Mouse (Mus musculus) hindbrain, embryonic 13.5 days (tissue): ENCODE results near the gene Gabpb2. TPM values are rescaled to one million over a fixed set of nuclear protein-coding genes. Genes with fewer than 3 reads are reported as not detected.

Source experiments
- ATAC-seq: fragments of 200-750 bp; cut with Nextera tagmentation; 2 replicates; pipeline ENCODE4 v1.8.0; 2017; ENCODE audit warnings: moderate TSS enrichment; ENCODE audit not compliant: low FRiP score
- H3K27ac ChIP-seq: fragments of 300-500 bp; sonication (generic); 2 replicates; pipeline ENCODE4 v1.5.1; 2015; ENCODE audit warnings: inconsistent platforms, mild to moderate bottlenecking, moderate library complexity
- H3K27me3 ChIP-seq: fragments of 300-500 bp; sonication (generic); 2 replicates; pipeline ENCODE4 v1.6.1; 2015; ENCODE audit warnings: mild to moderate bottlenecking, inconsistent platforms
- H3K36me3 ChIP-seq: fragments of 300-500 bp; sonication (generic); 2 replicates; pipeline ENCODE4 v1.6.1; 2015; ENCODE audit warnings: mild to moderate bottlenecking, inconsistent platforms
- H3K4me1 ChIP-seq: fragments of 300-500 bp; sonication (generic); replicated peaks from 2 replicates; pipeline ENCODE4 v1.6.1; 2015; ENCODE audit warnings: inconsistent platforms
- H3K4me2 ChIP-seq: fragments of 300-500 bp; sonication (generic); 2 replicates; pipeline ENCODE4 v1.6.1; 2015; ENCODE audit warnings: inconsistent platforms, mild to moderate bottlenecking, moderate library complexity
- H3K4me3 ChIP-seq: fragments of 300-500 bp; sonication (generic); 2 replicates; pipeline ENCODE4 v1.5.1; 2015; ENCODE audit warnings: mild to moderate bottlenecking, inconsistent platforms
- H3K9ac ChIP-seq: fragments of 300-500 bp; sonication (generic); 2 replicates; pipeline ENCODE4 v1.6.1; 2015; ENCODE audit warnings: mild to moderate bottlenecking, inconsistent platforms
- H3K9me3 ChIP-seq: fragments of 300-500 bp; sonication (generic); 2 replicates; pipeline ENCODE4 v1.6.1; 2016; ENCODE audit warnings: inconsistent platforms
- WGBS: fragments of 180-500 bp; shearing (Covaris S2); methylation state at CpG from one replicate; pipeline ENCODE4 v1.1.7; 2015; 5-methylcytosine and 5-hydroxymethylcytosine counted together
- polyA plus RNA-seq: library from polyadenylated mRNA; unstranded; fragments of >200 nt; fragmentation: Nextera tagmentation; extraction: Ambion mirVana; gene quantifications from 2 replicates; pipeline ENCODE4 v1.2.1, GENCODE M21; 2015

Gabpb2 gene
- polyA plus RNA-seq, 1 experiment from 2014 or later = 4.5 TPM

- peaks cover 16% of the 10 kb centered on the region for H3K4me1 ChIP-seq
- H3K27me3 ChIP-seq = peaks cover 7% of the 10 kb centered on the region
- ATAC-seq = no peak
- no peak overlapping the region for H3K9ac ChIP-seq
- H3K36me3 ChIP-seq = peaks cover 16% of the 10 kb centered on the region
- H3K9me3 ChIP-seq = no peaks in the 10 kb centered on the region
- no peak overlapping the region for H3K4me2 ChIP-seq
- no peak overlapping the region for H3K27ac ChIP-seq
- 81% methylated on average over 6 of the region's 6 CpGs for WGBS
- H3K4me3 ChIP-seq = no peak overlapping the region
Measured at GRCm38 (mm10) chr3:95177583-95177982, 40.1 kb downstream of the Gabpb2 start.

GRCm38 (mm10) chr3:95176500-95176899 lies 41.2 kb downstream of the Gabpb2 start:
- Histone ChIP-seq H3K9ac (no peak overlapping the region), H3K9me3 (no peaks in the 10 kb centered on the region), H3K27ac (no peak overlapping the region), H3K27me3 (peaks cover 18% of the 10 kb centered on the region), H3K4me2 (no peak overlapping the region), H3K4me1 (peaks cover 21% of the 10 kb centered on the region), H3K4me3 (no peak overlapping the region), H3K36me3 (peaks cover 27% of the 10 kb centered on the region)
- 66% methylated on average over 3 of the region's 3 CpGs for WGBS
- no peak for ATAC-seq

- Histone ChIP-seq H3K27ac (0 out of 2 replicates have a peak overlapping the region, but pooled peaks have one; percentile 26), H3K9me3 (no peaks in the 10 kb centered on the region), H3K4me3 (no peak overlapping the region), H3K9ac (no peak overlapping the region), H3K36me3 (peaks cover 48% of the 10 kb centered on the region), H3K27me3 (peaks cover 42% of the 10 kb centered on the region), H3K4me1 (peaks cover 21% of the 10 kb centered on the region), H3K4me2 (peak overlapping the region; percentile 43; the same call in 1 of the 2 replicates)
- peak; percentile 33; the same call in 1 of the 2 replicates for ATAC-seq
- 5% methylated on average over 16 of the region's 16 CpGs for WGBS
Measured at GRCm38 (mm10) chr3:95174011-95174592, 43.6 kb downstream of the Gabpb2 start.

GRCm38 (mm10) chr3:95173256-95173949 lies 44.3 kb downstream of the Gabpb2 start:
- H3K27me3 ChIP-seq = peaks cover 49% of the 10 kb centered on the region
- peak overlapping the region; percentile 43 for H3K4me2 ChIP-seq
- peaks cover 21% of the 10 kb centered on the region for H3K4me1 ChIP-seq
- 0 out of 2 replicates have a peak, but pooled peaks have one; percentile 9 for ATAC-seq
- H3K4me3 ChIP-seq = peak overlapping the region; percentile 15
- H3K27ac ChIP-seq = no peak overlapping the region
- H3K36me3 ChIP-seq = peaks cover 55% of the 10 kb centered on the region
- WGBS = 6% methylated on average over 54 of the region's 58 CpGs
- H3K9ac ChIP-seq = peak overlapping the region; percentile 66
- no peaks in the 10 kb centered on the region for H3K9me3 ChIP-seq

- peaks cover 56% of the 10 kb centered on the region for H3K27me3 ChIP-seq
- peak overlapping the region; percentile 43; the same call in 1 of the 2 replicates for H3K4me2 ChIP-seq
- 19% methylated on average over 56 of the region's 84 CpGs for WGBS
- peaks cover 21% of the 10 kb centered on the region for H3K4me1 ChIP-seq
- H3K36me3 ChIP-seq = peaks cover 63% of the 10 kb centered on the region
- no peak overlapping the region for H3K27ac ChIP-seq
- H3K4me3 ChIP-seq = no peak overlapping the region; the same call in 1 of the 2 replicates
- no peaks in the 10 kb centered on the region for H3K9me3 ChIP-seq
- ATAC-seq = no peak
- peak overlapping the region; percentile 66 for H3K9ac ChIP-seq
Measured at GRCm38 (mm10) chr3:95172526-95173255, 45.0 kb downstream of the Gabpb2 start.

GRCm38 (mm10) chr3:95171105-95171504 lies 46.6 kb downstream of the Gabpb2 start:
- H3K27me3 ChIP-seq = peaks cover 67% of the 10 kb centered on the region
- peaks cover 78% of the 10 kb centered on the region for H3K36me3 ChIP-seq
- no peak overlapping the region for H3K4me2 ChIP-seq
- no peak for ATAC-seq
- H3K9me3 ChIP-seq = no peaks in the 10 kb centered on the region
- H3K27ac ChIP-seq = no peak overlapping the region
- whole genome bisulfite sequencing = 82% methylated on average over 6 of the region's 6 CpGs
- H3K4me1 ChIP-seq = peaks cover 21% of the 10 kb centered on the region
- no peak overlapping the region; the same call in 1 of the 2 replicates for H3K9ac ChIP-seq
- no peak overlapping the region for H3K4me3 ChIP-seq

- Histone ChIP-seq H3K9me3 (no peaks in the 10 kb centered on the region), H3K9ac (no peak overlapping the region), H3K4me1 (peaks cover 24% of the 10 kb centered on the region), H3K4me2 (no peak overlapping the region), H3K4me3 (no peak overlapping the region), H3K27ac (no peak overlapping the region), H3K27me3 (peaks cover 67% of the 10 kb centered on the region), H3K36me3 (peaks cover 87% of the 10 kb centered on the region)
- WGBS = 92% methylated on average over 10 of the region's 10 CpGs
- no peak for ATAC-seq
Measured at GRCm38 (mm10) chr3:95169996-95170395, 47.7 kb downstream of the Gabpb2 start.

GRCm38 (mm10) chr3:95164840-95165239 lies 52.9 kb downstream of the Gabpb2 start:
- no peaks in the 10 kb centered on the region for H3K9me3 ChIP-seq
- no peak overlapping the region for H3K27ac ChIP-seq
- no peak overlapping the region; the same call in 1 of the 2 replicates for H3K4me2 ChIP-seq
- H3K4me1 ChIP-seq = peaks cover 38% of the 10 kb centered on the region
- 90% methylated on average over 5 of the region's 5 CpGs for WGBS
- H3K9ac ChIP-seq = peak overlapping the region; percentile 96; the same call in 1 of the 2 replicates
- no peak overlapping the region for H3K4me3 ChIP-seq
- peaks cover 33% of the 10 kb centered on the region for H3K27me3 ChIP-seq
- ATAC-seq = no peak
- H3K36me3 ChIP-seq = peaks cover 60% of the 10 kb centered on the region

- Histone ChIP-seq H3K36me3 (peaks cover 53% of the 10 kb centered on the region), H3K4me2 (peak overlapping the region; percentile 87)
- ATAC-seq = no peak
Measured at GRCm38 (mm10) chr3:95164256-95164550, 53.5 kb downstream of the Gabpb2 start.

GRCm38 (mm10) chr3:95163419-95164255 lies 54.1 kb downstream of the Gabpb2 start:
- peak overlapping the region; percentile 96 for H3K9ac ChIP-seq

More at GRCm38 (mm10) chr3:95164256-95164550, 53.5 kb downstream of the Gabpb2 start:
- peak overlapping the region; percentile 96; the same call in 1 of the 2 replicates for H3K9ac ChIP-seq
- peak overlapping the region; percentile 91; the same call in 1 of the 2 replicates for H3K4me3 ChIP-seq
- no peak overlapping the region for H3K27ac ChIP-seq
- no peaks in the 10 kb centered on the region for H3K9me3 ChIP-seq
- WGBS = 60% methylated on average over 5 of the region's 5 CpGs
- H3K4me1 ChIP-seq = peaks cover 45% of the 10 kb centered on the region
- peaks cover 26% of the 10 kb centered on the region for H3K27me3 ChIP-seq

GRCm38 (mm10) chr3:95162345-95162628 lies 55.4 kb downstream of the Gabpb2 start:
- 14% methylated on average over 2 of the region's 2 CpGs for WGBS
- Histone ChIP-seq H3K27me3 (peaks cover 8% of the 10 kb centered on the region), H3K4me3 (peak overlapping the region; percentile 91), H3K4me1 (peaks cover 46% of the 10 kb centered on the region), H3K9ac (peak overlapping the region; percentile 96), H3K27ac (peak overlapping the region; percentile 93), H3K9me3 (no peaks in the 10 kb centered on the region), H3K4me2 (peak overlapping the region; percentile 87), H3K36me3 (peaks cover 34% of the 10 kb centered on the region)
- ATAC-seq = no peak

More at GRCm38 (mm10) chr3:95163419-95164255, 54.1 kb downstream of the Gabpb2 start:
- Histone ChIP-seq H3K36me3 (peaks cover 48% of the 10 kb centered on the region), H3K27me3 (peaks cover 21% of the 10 kb centered on the region), H3K4me3 (peak overlapping the region; percentile 91), H3K27ac (no peak overlapping the region), H3K9me3 (no peaks in the 10 kb centered on the region), H3K4me2 (peak overlapping the region; percentile 87), H3K4me1 (peaks cover 46% of the 10 kb centered on the region)
- WGBS = 49% methylated on average over 11 of the region's 11 CpGs
- ATAC-seq = no peak
